Mouse (Mus musculus) hindbrain, embryonic 10.5 days (tissue): ENCODE data around the gene Egln3. TPM values are rescaled to one million over a fixed set of nuclear protein-coding genes. Genes with fewer than 3 reads are reported as not detected.
A peak's percentile ranks its signal among the peaks of the same experiment; 100 is the strongest.

Experiments used
- DNase-seq: peaks from one replicate; pipeline ENCODE4 v3.0.0-alpha.2; 2017; ENCODE audit warnings: low spot score
- H3K27ac ChIP-seq: fragments of 300-500 bp; sonication (generic); 2 replicates; pipeline ENCODE4 v1.5.1; 2016; ENCODE audit warnings: mild to moderate bottlenecking, moderate library complexity
- H3K27me3 ChIP-seq: fragments of 300-500 bp; sonication (generic); 2 replicates; pipeline ENCODE4 v1.6.1; 2016; ENCODE audit warnings: mild to moderate bottlenecking; ENCODE audit not compliant: poor library complexity, insufficient read depth, severe bottlenecking
- H3K36me3 ChIP-seq: fragments of 300-500 bp; sonication (generic); 2 replicates; pipeline ENCODE4 v1.6.1; 2016; ENCODE audit warnings: mild to moderate bottlenecking, moderate library complexity
- H3K4me1 ChIP-seq: fragments of 300-500 bp; sonication (generic); replicated peaks from 2 replicates; pipeline ENCODE4 v1.6.1; 2016; ENCODE audit warnings: mild to moderate bottlenecking
- H3K4me3 ChIP-seq: fragments of 300-500 bp; sonication (generic); 2 replicates; pipeline ENCODE4 v1.5.1; 2016; ENCODE audit warnings: mild to moderate bottlenecking, moderate library complexity
- H3K9me3 ChIP-seq: fragments of 300-500 bp; sonication (generic); 2 replicates; pipeline ENCODE4 v1.6.1; 2016; ENCODE audit warnings: mild to moderate bottlenecking, moderate library complexity
- whole genome bisulfite sequencing: fragments of 180-500 bp; shearing (Covaris S2); methylation state at CpG from one replicate; pipeline ENCODE4 v1.1.7; 2016; 5-methylcytosine and 5-hydroxymethylcytosine counted together
- polyA plus RNA-seq: library from polyadenylated mRNA; unstranded; fragments of >200 nt; fragmentation: Nextera tagmentation; extraction: Ambion mirVana; gene quantifications from 2 replicates; pipeline ENCODE4 v1.2.1, GENCODE M21; 2016

The Egln3 gene
- polyA plus RNA-seq: 4.6 and 5.9 TPM in 2 replicates

GRCm38 (mm10) chr12:54203656-54204045 is at the start of gene Egln3:
TSS of gene Egln3 (minus strand) at chr12:54203860.
- under 1% methylated on average over 25 of the region's 25 CpGs for WGBS

GRCm38 (mm10) chr12:54253449-54253848 is 49.8 kb upstream of the Egln3 start:
- 93% methylated on average over 4 of the region's 4 CpGs for WGBS
- Histone ChIP-seq H3K27ac (no peak overlapping the region), H3K9me3 (no peaks in the 10 kb centered on the region), H3K27me3 (no peaks in the 10 kb centered on the region), H3K36me3 (no peaks in the 10 kb centered on the region), H3K4me1 (0 out of 2 replicates have a peak, but pooled peaks cover 5% of the 10 kb centered on the region), H3K4me3 (no peak overlapping the region)
- DNase-seq: no peak

More at GRCm38 (mm10) chr12:54203656-54204045, at the start of gene Egln3:
- Histone ChIP-seq H3K27ac (peak within 1 kb of the TSS; percentile 87), H3K9me3 (peaks cover 3% of the 10 kb centered on the region; the same call in 1 of the 2 replicates), H3K36me3 (no peaks in the 10 kb centered on the region), H3K4me1 (peaks cover 57% of the 10 kb centered on the region), H3K27me3 (peaks cover 30% of the 10 kb centered on the region), H3K4me3 (peak within 1 kb of the TSS; percentile 79)
- DNase-seq: peak; percentile 85

GRCm38 (mm10) chr12:54251942-54252400 is 48.3 kb upstream of the Egln3 start:
- 88% methylated on average over 9 of the region's 9 CpGs for WGBS
- no peaks in the 10 kb centered on the region for H3K4me1 ChIP-seq

GRCm38 (mm10) chr12:54247835-54248234 is 44.2 kb upstream of the Egln3 start:
- Histone ChIP-seq H3K4me1 (no peaks in the 10 kb centered on the region), H3K27ac (no peak overlapping the region), H3K9me3 (no peaks in the 10 kb centered on the region), H3K36me3 (no peaks in the 10 kb centered on the region), H3K27me3 (no peaks in the 10 kb centered on the region), H3K4me3 (no peak overlapping the region)
- 94% methylated on average over 7 of the region's 7 CpGs for WGBS
- no peak for DNase-seq

More at GRCm38 (mm10) chr12:54251942-54252400, 48.3 kb upstream of the Egln3 start:
- H3K27ac ChIP-seq: no peak overlapping the region
- no peaks in the 10 kb centered on the region for H3K27me3 ChIP-seq
- no peak for DNase-seq
- no peaks in the 10 kb centered on the region for H3K36me3 ChIP-seq
- H3K4me3 ChIP-seq: no peak overlapping the region
- H3K9me3 ChIP-seq: no peaks in the 10 kb centered on the region

GRCm38 (mm10) chr12:54243158-54243557 is 39.5 kb upstream of the Egln3 start:
- DNase-seq: no peak
- Histone ChIP-seq H3K4me3 (no peak overlapping the region), H3K27ac (no peak overlapping the region), H3K9me3 (no peaks in the 10 kb centered on the region), H3K4me1 (no peaks in the 10 kb centered on the region), H3K27me3 (no peaks in the 10 kb centered on the region), H3K36me3 (no peaks in the 10 kb centered on the region)
- WGBS: 83% methylated on average over 5 of the region's 5 CpGs

GRCm38 (mm10) chr12:54241976-54242375 is 38.3 kb upstream of the Egln3 start:
- H3K27me3 ChIP-seq: no peaks in the 10 kb centered on the region
- H3K4me1 ChIP-seq: no peaks in the 10 kb centered on the region
- no peak for DNase-seq
- no peak overlapping the region for H3K4me3 ChIP-seq
- H3K9me3 ChIP-seq: no peaks in the 10 kb centered on the region
- H3K36me3 ChIP-seq: no peaks in the 10 kb centered on the region
- WGBS: 88% methylated on average over 6 of the region's 6 CpGs
- H3K27ac ChIP-seq: no peak overlapping the region

- H3K27me3 ChIP-seq: no peaks in the 10 kb centered on the region
- H3K4me1 ChIP-seq: peaks cover 18% of the 10 kb centered on the region
- 81% methylated on average over 6 of the region's 6 CpGs for WGBS
- peaks cover 11% of the 10 kb centered on the region; the same call in 1 of the 2 replicates for H3K9me3 ChIP-seq
- peak overlapping the region; percentile 45; the same call in 1 of the 2 replicates for H3K27ac ChIP-seq
- H3K36me3 ChIP-seq: no peaks in the 10 kb centered on the region
- no peak for DNase-seq
- no peak overlapping the region for H3K4me3 ChIP-seq
Observed at GRCm38 (mm10) chr12:54233794-54234193, 30.1 kb upstream of the Egln3 start.

- Histone ChIP-seq H3K4me3 (no peak overlapping the region), H3K27me3 (no peaks in the 10 kb centered on the region), H3K9me3 (peaks cover 11% of the 10 kb centered on the region; the same call in 1 of the 2 replicates), H3K4me1 (peaks cover 21% of the 10 kb centered on the region), H3K36me3 (no peaks in the 10 kb centered on the region), H3K27ac (peak overlapping the region; percentile 46)
- WGBS: 50% methylated on average over 7 of the region's 7 CpGs
- DNase-seq: peak; percentile 21
Observed at GRCm38 (mm10) chr12:54232996-54233603, 29.4 kb upstream of the Egln3 start.

- Histone ChIP-seq H3K27ac (peak overlapping the region; percentile 46), H3K9me3 (peaks cover 11% of the 10 kb centered on the region; the same call in 1 of the 2 replicates), H3K4me3 (no peak overlapping the region), H3K4me1 (peaks cover 21% of the 10 kb centered on the region), H3K36me3 (no peaks in the 10 kb centered on the region), H3K27me3 (no peaks in the 10 kb centered on the region)
- WGBS: 24% methylated on average over 5 of the region's 5 CpGs
- DNase-seq: peak; percentile 24
Observed at GRCm38 (mm10) chr12:54232456-54232855, 28.8 kb upstream of the Egln3 start.

GRCm38 (mm10) chr12:54227551-54227950 is 23.9 kb upstream of the Egln3 start:
- Histone ChIP-seq H3K9me3 (no peaks in the 10 kb centered on the region), H3K4me1 (peaks cover 27% of the 10 kb centered on the region), H3K36me3 (no peaks in the 10 kb centered on the region), H3K27ac (no peak overlapping the region), H3K27me3 (no peaks in the 10 kb centered on the region), H3K4me3 (no peak overlapping the region)
- no peak for DNase-seq
- WGBS: 79% methylated on average over 8 of the region's 8 CpGs

- H3K36me3 ChIP-seq: no peaks in the 10 kb centered on the region
- peak overlapping the region; percentile 56; the same call in 1 of the 2 replicates for H3K27ac ChIP-seq
- H3K27me3 ChIP-seq: no peaks in the 10 kb centered on the region
- WGBS: 34% methylated on average over 2 of the region's 2 CpGs
- H3K9me3 ChIP-seq: no peaks in the 10 kb centered on the region
- no peak overlapping the region for H3K4me3 ChIP-seq
- peak; percentile 58 for DNase-seq
- peaks cover 21% of the 10 kb centered on the region for H3K4me1 ChIP-seq
Observed at GRCm38 (mm10) chr12:54226341-54226740, 22.7 kb upstream of the Egln3 start.

GRCm38 (mm10) chr12:54225610-54226009 is 21.9 kb upstream of the Egln3 start:
- WGBS: 84% methylated on average over 4 of the region's 4 CpGs
- no peak for DNase-seq
- H3K9me3 ChIP-seq: no peaks in the 10 kb centered on the region

GRCm38 (mm10) chr12:54225090-54225489 is 21.4 kb upstream of the Egln3 start:
- 70% methylated on average over 3 of the region's 3 CpGs for WGBS
- Histone ChIP-seq H3K4me1 (peaks cover 21% of the 10 kb centered on the region), H3K9me3 (no peaks in the 10 kb centered on the region), H3K27ac (no peak overlapping the region), H3K27me3 (no peaks in the 10 kb centered on the region), H3K36me3 (no peaks in the 10 kb centered on the region), H3K4me3 (no peak overlapping the region)
- no peak for DNase-seq

More at GRCm38 (mm10) chr12:54225610-54226009, 21.9 kb upstream of the Egln3 start:
- no peak overlapping the region for H3K27ac ChIP-seq
- peaks cover 21% of the 10 kb centered on the region for H3K4me1 ChIP-seq
- no peak overlapping the region for H3K4me3 ChIP-seq
- H3K36me3 ChIP-seq: no peaks in the 10 kb centered on the region
- no peaks in the 10 kb centered on the region for H3K27me3 ChIP-seq
